Mouse (Mus musculus): ENCODE results near the gene Gm9603. TPM values are rescaled to one million over a fixed set of nuclear protein-coding genes. Genes with fewer than 3 reads are reported as not detected.
"Not testable (repeated sequence)": the region's sequence is repeated elsewhere in the genome, so short reads cannot be mapped to it uniquely, and the experiment has no call there.

The Gm9603 gene
- polyA plus RNA-seq (2012; rRNA removed), result not detected in 2 replicates

GRCm38 (mm10) chr14:5687357-5687756 lies at the start of gene Gm9603:
Gm9603 (minus strand) TSS chr14:5687457.
- H3K27ac ChIP-seq (ENCODE audit: insufficient read depth, low read length); H3K4me3 ChIP-seq (ENCODE audit: insufficient read depth, low read length); H3K4me1 ChIP-seq (ENCODE audit: control insufficient read depth, insufficient read depth, low read length): not testable (repeated sequence)

GRCm38 (mm10) chr14:5632928-5633327 lies 54.3 kb downstream of the Gm9603 start, which contains the start of gene Gm8265:
Gm8265 (minus strand) TSS chr14:5633028.
- H3K4me3 ChIP-seq (ENCODE audit: insufficient read depth, low read length); H3K4me1 ChIP-seq (ENCODE audit: control insufficient read depth, insufficient read depth, low read length): not testable (repeated sequence)

More at GRCm38 (mm10) chr14:5632928-5633327, 54.3 kb downstream of the Gm9603 start, which contains the start of gene Gm8265:
- H3K27ac ChIP-seq (ENCODE audit: insufficient read depth, low read length), result not testable (repeated sequence)

Other genes starting within 250 kb of the Gm9603 start
- 1.6 and 1.7 TPM in 2 replicates for gene Gm3194, start 232.0 kb downstream of the Gm9603 start, polyA plus RNA-seq (2012; rRNA removed)
- 0.06 TPM in 1 of 2 replicates, not detected in the other for gene Gm8246, start 209.6 kb downstream of the Gm9603 start, polyA plus RNA-seq (2012; rRNA removed)
- gene Gm3187, start 203.2 kb downstream of the Gm9603 start, polyA plus RNA-seq (2012; rRNA removed), result not detected in 2 replicates
- gene Gm3488, start 185.8 kb downstream of the Gm9603 start, polyA plus RNA-seq (2012; rRNA removed), result 1.8 and 2.0 TPM in 2 replicates
- gene Gm3532, start 149.0 kb downstream of the Gm9603 start, polyA plus RNA-seq (2012; rRNA removed), result not detected in 2 replicates
- not detected in 2 replicates for gene Gm8265, start 54.4 kb downstream of the Gm9603 start, polyA plus RNA-seq (2012; rRNA removed)
- gene Gm3373, start 54.1 kb upstream of the Gm9603 start, polyA plus RNA-seq (2012; rRNA removed), result 0.19 and 0.54 TPM in 2 replicates
- gene Gm3383, start 120.5 kb upstream of the Gm9603 start, polyA plus RNA-seq (2012; rRNA removed), result 1.8 and 2.2 TPM in 2 replicates
- not detected in 2 replicates for gene Gm3424, start 142.9 kb upstream of the Gm9603 start, polyA plus RNA-seq (2012; rRNA removed)
- 0.15 and 0.31 TPM in 2 replicates for gene Gm8237, start 192.9 kb upstream of the Gm9603 start, polyA plus RNA-seq (2012; rRNA removed)

All from cortical plate, adult 2 months (tissue).